Mouse (Mus musculus) forebrain, embryonic 12.5 days (tissue): ENCODE measurements around the gene Nudt21. TPM values are rescaled to one million over a fixed set of nuclear protein-coding genes. Genes with fewer than 3 reads are reported as not detected.

Experiments
- ATAC-seq: fragments of 200-750 bp; cut with Nextera tagmentation; 2 replicates; pipeline ENCODE4 v1.8.0; 2017; ENCODE audit warnings: moderate TSS enrichment; ENCODE audit not compliant: low FRiP score
- H3K27ac ChIP-seq: fragments of 300-500 bp; sonication (generic); 2 replicates; pipeline ENCODE4 v1.5.1; 2016; ENCODE audit warnings: mild to moderate bottlenecking
- H3K27me3 ChIP-seq: fragments of 300-500 bp; sonication (generic); 2 replicates; pipeline ENCODE4 v1.6.1; 2016; ENCODE audit warnings: mild to moderate bottlenecking
- H3K36me3 ChIP-seq: fragments of 300-500 bp; sonication (generic); replicated peaks from 2 replicates; pipeline ENCODE4 v1.6.1; 2016; ENCODE audit warnings: mild to moderate bottlenecking
- H3K4me1 ChIP-seq: fragments of 300-500 bp; sonication (generic); 2 replicates; pipeline ENCODE4 v1.6.1; 2016
- H3K4me2 ChIP-seq: fragments of 300-500 bp; sonication (generic); 2 replicates; pipeline ENCODE4 v1.6.1; 2016; ENCODE audit warnings: mild to moderate bottlenecking, moderate library complexity
- H3K4me3 ChIP-seq: fragments of 300-500 bp; sonication (generic); replicated peaks from 2 replicates; pipeline ENCODE4 v1.5.1; 2016; ENCODE audit warnings: mild to moderate bottlenecking
- H3K9ac ChIP-seq: fragments of 300-500 bp; sonication (generic); 2 replicates; pipeline ENCODE4 v1.6.1; 2016; ENCODE audit warnings: mild to moderate bottlenecking
- H3K9me3 ChIP-seq: fragments of 300-500 bp; sonication (generic); 2 replicates; pipeline ENCODE4 v1.6.1; 2016
- WGBS: fragments of 180-500 bp; shearing (Covaris S2); methylation state at CpG from one replicate; pipeline ENCODE4 v1.1.7; 2016; 5-methylcytosine and 5-hydroxymethylcytosine counted together
- polyA plus RNA-seq: library from polyadenylated mRNA; unstranded; fragments of >200 nt; fragmentation: Nextera tagmentation; extraction: Ambion mirVana; gene quantifications from 2 replicates; pipeline ENCODE4 v1.2.1, GENCODE M21; 2016

The Nudt21 gene
- polyA plus RNA-seq, 1 experiment from 2014 or later, result 205 TPM

GRCm38 (mm10) chr8:94023916-94024315 is 12.9 kb downstream of the Nudt21 start:
- H3K36me3 ChIP-seq, result peaks cover 82% of the 10 kb centered on the region
- H3K27me3 ChIP-seq, result no peaks in the 10 kb centered on the region
- no peak overlapping the region for H3K4me2 ChIP-seq
- H3K9me3 ChIP-seq, result no peaks in the 10 kb centered on the region
- ATAC-seq, result no peak
- 97% methylated on average over 6 of the region's 6 CpGs for WGBS
- no peak overlapping the region for H3K4me3 ChIP-seq
- no peak overlapping the region for H3K9ac ChIP-seq
- no peak overlapping the region for H3K27ac ChIP-seq
- H3K4me1 ChIP-seq, result no peaks in the 10 kb centered on the region

DNA sequence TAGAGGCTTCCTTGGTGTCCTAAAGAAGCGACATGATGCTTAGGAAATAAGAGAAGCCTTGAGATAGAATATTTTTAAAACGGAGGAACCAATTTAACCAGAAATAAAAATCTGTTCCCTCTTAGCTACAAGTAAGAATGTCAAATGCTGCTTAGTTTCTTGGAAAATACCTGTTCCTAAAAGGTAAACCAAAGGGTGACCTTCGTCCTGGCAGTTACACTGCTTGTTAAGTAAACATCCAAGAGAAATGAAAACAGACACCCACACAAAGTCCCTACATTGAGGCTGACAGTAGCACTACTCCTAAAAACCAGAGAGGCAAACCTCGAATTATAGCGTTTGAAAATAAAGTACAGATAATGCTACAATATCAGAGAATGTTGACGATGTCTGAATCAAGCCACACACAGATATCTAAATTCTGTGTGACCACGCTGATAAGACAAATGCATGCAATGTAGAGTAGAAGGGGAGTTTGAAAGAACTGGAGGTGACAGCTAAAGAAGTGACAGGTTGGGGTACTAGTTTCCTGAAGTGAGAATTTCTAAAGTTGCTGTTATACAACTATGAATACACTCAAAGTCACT is 23.7 kb downstream of the Nudt21 start:
- Histone ChIP-seq H3K27me3 (no peaks in the 10 kb centered on the region), H3K4me2 (peak overlapping the region; percentile 91), H3K27ac (peak overlapping the region; percentile 95; the same call in 1 of the 2 replicates), H3K9ac (peak overlapping the region; percentile 96), H3K9me3 (no peaks in the 10 kb centered on the region), H3K4me3 (peak overlapping the region; percentile 96), H3K4me1 (peaks cover 29% of the 10 kb centered on the region), H3K36me3 (peaks cover 5% of the 10 kb centered on the region; the same call in 1 of the 2 replicates)
- ATAC-seq, result no peak
- 39% methylated on average over 7 of the region's 7 CpGs for WGBS

DNA sequence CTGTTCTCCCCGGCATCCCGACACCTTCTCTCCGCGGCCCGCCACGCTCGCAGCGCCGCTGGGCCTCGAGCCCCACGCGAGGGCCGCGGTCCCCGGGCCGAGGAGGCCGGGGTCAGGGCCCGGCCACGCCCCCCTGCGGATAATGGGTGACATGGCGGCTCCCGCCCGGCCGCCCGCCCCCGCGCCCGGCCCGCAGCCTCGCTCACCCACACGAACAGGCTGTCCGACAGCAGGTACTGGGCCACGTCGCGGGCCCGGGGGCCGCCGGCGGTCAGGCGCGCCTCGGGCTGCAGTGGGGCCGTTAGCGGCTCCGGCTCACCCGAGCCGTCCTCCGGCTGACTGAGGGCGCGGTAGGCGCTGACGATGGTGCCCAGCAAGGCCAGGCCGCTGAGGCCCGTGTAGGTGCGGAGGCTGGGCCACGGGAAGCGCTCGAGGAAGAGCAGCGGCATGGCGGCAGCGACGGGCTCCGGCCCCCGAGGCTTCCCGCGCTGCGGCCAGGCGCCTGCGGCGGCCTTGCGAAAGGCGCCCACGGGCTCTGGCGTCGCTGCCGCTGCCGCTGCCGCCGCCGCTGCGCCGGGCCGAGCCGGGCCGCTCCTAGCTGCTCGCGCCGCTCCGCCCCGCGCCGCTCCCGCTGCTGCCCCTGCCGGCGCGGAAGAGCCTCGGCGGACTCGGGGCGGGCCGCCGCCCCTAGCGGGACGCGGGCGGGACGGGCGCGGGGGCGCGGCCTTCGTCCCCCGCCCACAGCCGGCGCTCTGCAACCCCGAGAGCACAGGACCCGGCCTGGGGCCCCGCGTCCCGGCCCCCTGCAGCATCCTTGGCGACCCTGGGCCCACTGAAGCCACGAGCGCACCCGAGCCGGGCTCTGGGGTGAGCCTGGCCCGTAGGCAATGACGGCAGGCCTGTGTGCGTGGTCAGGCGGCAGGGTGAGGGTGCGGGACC is 24.5 kb downstream of the Nudt21 start, which contains the start of gene Amfr:
Gene Amfr, minus strand, starts transcription at position 830 of the 939 bp plus-strand sequence.
- WGBS, result under 1% methylated on average over 107 of the region's 130 CpGs
- H3K4me1 ChIP-seq, result peaks cover 29% of the 10 kb centered on the region
- peak within 1 kb of the TSS; percentile 96 for H3K9ac ChIP-seq
- no peaks in the 10 kb centered on the region for H3K27me3 ChIP-seq
- peak within 1 kb of the TSS; percentile 95 for H3K27ac ChIP-seq
- H3K36me3 ChIP-seq, result peaks cover 5% of the 10 kb centered on the region; the same call in 1 of the 2 replicates
- ATAC-seq, result peak; percentile 92
- H3K9me3 ChIP-seq, result no peaks in the 10 kb centered on the region
- peak within 1 kb of the TSS; percentile 91 for H3K4me2 ChIP-seq
- H3K4me3 ChIP-seq, result peak within 1 kb of the TSS; percentile 96

DNA sequence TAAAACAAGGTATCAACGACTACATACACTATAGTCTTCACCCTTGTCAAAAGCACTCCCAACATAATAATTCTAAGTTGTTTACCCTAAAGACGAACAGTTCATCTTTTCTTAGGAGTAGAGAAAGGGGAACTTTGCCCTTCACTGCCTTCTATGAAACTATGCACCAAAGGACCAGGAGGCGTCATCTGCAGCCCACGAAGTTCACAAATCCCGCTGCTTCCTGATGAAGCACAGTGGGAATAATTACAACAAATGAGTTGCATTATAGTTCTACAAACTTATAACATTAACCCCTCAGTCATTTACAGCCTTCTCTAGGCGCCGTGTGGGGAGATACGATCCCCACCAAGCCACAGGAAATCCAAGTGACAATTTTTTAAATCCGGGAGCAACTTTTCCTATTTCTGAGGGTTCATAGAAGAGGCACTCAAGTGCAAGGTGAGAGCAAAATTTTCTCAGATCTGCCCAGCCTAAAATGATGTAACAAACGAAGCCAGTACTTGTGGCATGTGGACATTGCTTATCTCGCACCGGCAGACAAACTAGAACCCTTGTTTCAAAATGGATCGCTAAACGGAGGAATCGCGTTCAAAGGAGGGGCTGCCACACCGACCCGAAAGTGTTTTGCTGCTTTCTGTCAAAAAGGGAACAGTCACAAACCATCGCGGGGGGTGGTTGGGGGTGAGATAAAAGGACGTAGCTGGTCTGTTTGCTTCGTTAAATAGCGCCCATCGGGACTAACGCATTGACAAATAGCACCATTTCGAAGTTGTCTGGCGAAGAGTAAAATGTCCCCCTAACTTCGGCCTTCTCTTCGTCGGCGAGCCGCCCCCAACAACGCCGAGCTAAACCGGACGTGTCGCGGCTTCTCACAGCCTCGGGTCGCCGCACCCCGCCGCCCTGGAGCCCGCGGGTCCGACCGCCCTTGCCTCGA is 25.5 kb downstream of the Nudt21 start:
- Histone ChIP-seq H3K4me1 (peaks cover 29% of the 10 kb centered on the region), H3K27ac (peak overlapping the region; percentile 95), H3K36me3 (peaks cover 5% of the 10 kb centered on the region; the same call in 1 of the 2 replicates), H3K9ac (peak overlapping the region; percentile 96), H3K27me3 (no peaks in the 10 kb centered on the region), H3K4me3 (peak overlapping the region; percentile 96), H3K4me2 (peak overlapping the region; percentile 91), H3K9me3 (no peaks in the 10 kb centered on the region)
- ATAC-seq, result no peak
- 4% methylated on average over 48 of the region's 48 CpGs for WGBS

GRCm38 (mm10) chr8:94010101-94010705 is 26.6 kb downstream of the Nudt21 start:
- WGBS, result 38% methylated on average over 2 of the region's 2 CpGs
- Histone ChIP-seq H3K27ac (no peak overlapping the region), H3K4me3 (peak overlapping the region; percentile 10; the same call in 1 of the 2 replicates), H3K9me3 (no peaks in the 10 kb centered on the region), H3K4me1 (peaks cover 29% of the 10 kb centered on the region), H3K9ac (0 out of 2 replicates have a peak overlapping the region, but pooled peaks have one; percentile 25), H3K4me2 (no peak overlapping the region; the same call in 1 of the 2 replicates), H3K27me3 (no peaks in the 10 kb centered on the region), H3K36me3 (peaks cover 5% of the 10 kb centered on the region; the same call in 1 of the 2 replicates)
- no peak for ATAC-seq

DNA sequence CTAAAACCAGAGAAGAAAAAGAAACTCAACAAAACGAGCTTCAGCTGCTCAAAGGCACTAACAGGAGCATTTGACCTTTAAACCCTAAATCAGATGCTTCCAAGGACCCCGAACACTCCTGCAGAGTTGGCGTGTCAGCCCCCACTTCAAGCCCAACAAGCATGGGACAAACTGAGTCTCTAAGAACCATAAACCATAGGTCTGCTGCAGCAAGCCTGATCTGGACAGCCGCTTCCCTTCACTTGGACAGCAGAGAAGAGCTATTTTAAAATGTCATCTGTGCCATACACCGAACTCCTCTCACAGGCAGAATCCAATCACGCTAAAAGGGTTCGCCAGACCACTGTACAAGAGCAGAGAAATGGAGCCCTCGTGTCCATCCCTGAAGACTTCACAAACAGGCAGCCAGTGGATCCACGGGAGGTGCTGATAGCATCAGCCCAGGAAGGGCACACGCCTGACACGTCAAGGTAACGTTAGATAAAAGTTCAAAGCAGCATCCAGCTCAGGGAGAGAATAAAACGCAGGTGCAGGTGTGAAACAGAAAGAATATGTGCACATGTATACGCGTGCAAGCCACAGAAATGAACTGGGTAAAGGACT is 27.5 kb downstream of the Nudt21 start:
- 68% methylated on average over 15 of the region's 15 CpGs for WGBS
- Histone ChIP-seq H3K36me3 (peaks cover 5% of the 10 kb centered on the region), H3K4me2 (no peak overlapping the region), H3K9me3 (no peaks in the 10 kb centered on the region), H3K27me3 (no peaks in the 10 kb centered on the region), H3K4me1 (peaks cover 29% of the 10 kb centered on the region), H3K27ac (peak overlapping the region; percentile 31; the same call in 1 of the 2 replicates), H3K4me3 (no peak overlapping the region), H3K9ac (no peak overlapping the region)
- ATAC-seq, result no peak

DNA sequence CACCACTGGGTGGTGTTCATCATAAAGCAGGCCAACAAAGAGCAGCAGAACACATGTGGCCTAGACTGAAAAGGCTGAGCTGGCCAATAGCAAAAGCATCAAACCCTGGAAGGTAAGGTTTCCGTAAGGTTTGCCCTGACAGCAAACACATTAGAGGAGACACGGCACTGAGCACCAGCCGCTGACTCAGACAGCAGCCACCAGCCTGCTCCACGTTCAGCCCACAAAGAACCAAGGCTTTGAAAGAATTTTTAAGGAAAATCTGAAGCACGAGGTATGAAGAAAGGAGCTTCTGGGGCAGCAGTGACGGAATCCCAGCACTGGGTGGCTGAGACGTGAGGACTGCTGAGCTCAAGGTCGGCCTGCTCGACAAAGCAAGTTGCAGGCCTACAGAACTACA is 32.7 kb downstream of the Nudt21 start:
- ATAC-seq, result no peak
- Histone ChIP-seq H3K9ac (no peak overlapping the region), H3K9me3 (no peaks in the 10 kb centered on the region), H3K4me3 (no peak overlapping the region), H3K36me3 (peaks cover 38% of the 10 kb centered on the region), H3K27me3 (no peaks in the 10 kb centered on the region), H3K4me2 (no peak overlapping the region), H3K4me1 (peaks cover 5% of the 10 kb centered on the region), H3K27ac (no peak overlapping the region)
- 85% methylated on average over 9 of the region's 9 CpGs for WGBS

DNA sequence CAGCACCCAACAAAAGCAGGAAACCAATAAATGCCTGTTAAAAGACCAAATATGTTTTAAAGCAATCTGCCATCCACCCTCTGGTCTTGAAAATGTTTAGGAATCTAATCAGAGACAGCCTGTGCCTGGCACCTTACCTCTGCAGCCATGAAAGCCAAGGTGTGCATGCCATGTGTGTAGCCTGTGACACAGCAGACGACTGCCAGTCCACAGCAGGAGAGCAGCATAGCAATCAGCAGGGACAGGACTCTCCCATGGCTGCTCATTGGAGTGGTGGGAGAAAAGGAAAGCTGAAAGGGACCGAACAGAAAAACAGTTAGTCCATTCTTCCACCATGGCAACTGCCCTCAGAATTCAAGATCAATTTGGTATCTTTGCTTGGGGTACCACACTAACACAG is 37.9 kb downstream of the Nudt21 start:
- Histone ChIP-seq H3K9me3 (no peaks in the 10 kb centered on the region), H3K27me3 (no peaks in the 10 kb centered on the region), H3K9ac (no peak overlapping the region), H3K4me3 (no peak overlapping the region), H3K4me1 (no peaks in the 10 kb centered on the region), H3K4me2 (no peak overlapping the region), H3K27ac (no peak overlapping the region), H3K36me3 (peaks cover 55% of the 10 kb centered on the region)
- no peak for ATAC-seq
- WGBS, result 78% methylated on average over 2 of the region's 2 CpGs

DNA sequence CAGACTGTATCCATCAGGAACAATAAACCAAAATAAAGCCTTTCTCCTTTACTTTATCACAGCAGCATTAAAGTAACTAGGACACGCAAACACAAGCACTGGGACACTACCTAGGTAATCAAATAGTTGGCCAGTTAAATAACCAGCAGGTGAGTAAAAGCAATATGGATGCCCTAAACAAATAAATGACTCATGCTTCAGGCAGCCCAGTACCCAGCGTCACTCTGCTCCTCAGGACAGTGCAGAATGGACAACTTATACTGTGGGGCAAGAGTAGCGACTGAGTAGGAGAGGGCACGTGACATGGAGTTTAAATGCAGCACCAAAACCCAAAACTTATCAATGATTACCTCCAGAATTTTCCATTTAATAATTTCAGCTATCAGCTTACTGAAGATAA is 47.1 kb downstream of the Nudt21 start:
- 94% methylated on average over 4 of the region's 4 CpGs for WGBS
- no peak for ATAC-seq

GRCm38 (mm10) chr8:93984731-93985130 is 52.1 kb downstream of the Nudt21 start:
- 92% methylated on average over 3 of the region's 3 CpGs for WGBS
- Histone ChIP-seq H3K4me2 (no peak overlapping the region), H3K9ac (no peak overlapping the region), H3K4me3 (no peak overlapping the region), H3K9me3 (no peaks in the 10 kb centered on the region), H3K27ac (no peak overlapping the region), H3K36me3 (peaks cover 77% of the 10 kb centered on the region), H3K4me1 (no peaks in the 10 kb centered on the region), H3K27me3 (no peaks in the 10 kb centered on the region)
- no peak for ATAC-seq

More for the DNA sequence above, 47.1 kb downstream of the Nudt21 start:
- no peaks in the 10 kb centered on the region for H3K4me1 ChIP-seq
- H3K9ac ChIP-seq, result no peak overlapping the region
- H3K27ac ChIP-seq, result no peak overlapping the region
- H3K9me3 ChIP-seq, result 0 out of 2 replicates have a peak, but pooled peaks cover 6% of the 10 kb centered on the region
- no peaks in the 10 kb centered on the region for H3K27me3 ChIP-seq
- H3K4me2 ChIP-seq, result no peak overlapping the region
- peaks cover 57% of the 10 kb centered on the region for H3K36me3 ChIP-seq
- H3K4me3 ChIP-seq, result no peak overlapping the region

DNA sequence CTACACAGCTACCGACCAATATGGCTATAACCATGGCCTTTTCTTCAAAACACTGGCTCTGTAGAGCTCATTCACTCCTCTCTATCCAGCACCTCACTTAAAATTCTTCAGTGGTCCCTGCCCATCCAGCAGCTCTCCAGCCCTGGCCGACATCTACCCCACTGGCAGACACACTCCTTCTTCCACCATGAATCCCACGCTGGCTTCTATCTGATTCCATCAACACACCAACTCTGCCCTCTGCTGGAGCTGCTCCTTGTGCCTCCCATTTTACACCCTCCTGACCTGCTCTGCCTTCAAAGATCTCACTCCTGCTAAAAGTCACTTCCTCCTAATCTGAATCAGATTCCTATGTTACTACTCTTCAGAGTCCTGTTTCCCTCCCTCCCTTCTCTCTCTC is 53.0 kb downstream of the Nudt21 start:
- no peak for ATAC-seq
- Histone ChIP-seq H3K27me3 (no peaks in the 10 kb centered on the region), H3K27ac (no peak overlapping the region), H3K4me3 (no peak overlapping the region), H3K4me1 (no peaks in the 10 kb centered on the region), H3K4me2 (no peak overlapping the region), H3K9me3 (no peaks in the 10 kb centered on the region), H3K9ac (no peak overlapping the region), H3K36me3 (peaks cover 78% of the 10 kb centered on the region)
- WGBS, result 79% methylated on average over 3 of the region's 3 CpGs
